Mouse (Mus musculus): Measurements from ENCODE around the gene Acvr1b.

DNA sequence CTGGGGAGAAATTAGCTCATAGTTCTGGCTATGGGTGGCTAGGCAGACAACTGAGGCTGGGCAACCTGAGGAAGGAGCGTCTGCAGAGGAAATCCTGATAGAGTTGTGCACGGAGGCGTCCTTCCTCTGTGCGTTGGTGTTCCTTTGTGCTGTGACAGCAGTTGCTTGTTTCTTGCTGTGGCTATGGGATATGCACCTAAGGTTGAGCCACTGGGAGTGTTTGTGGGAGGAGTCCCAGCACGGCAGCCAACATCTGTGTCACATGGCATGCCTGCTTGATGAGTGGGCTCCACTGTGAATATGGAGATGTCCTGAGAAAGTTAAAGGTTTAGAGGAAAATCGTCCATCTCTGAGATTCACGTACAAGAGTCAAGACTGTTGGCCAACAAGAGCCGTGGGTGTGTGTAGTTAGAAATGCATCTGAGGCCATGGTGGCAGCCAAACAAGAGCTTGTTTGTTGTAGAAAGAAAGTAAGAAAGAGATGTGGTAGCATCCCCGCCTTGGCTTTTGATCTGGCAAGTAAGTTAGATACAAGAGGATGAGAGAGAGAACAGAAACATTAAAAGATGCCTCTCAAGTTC is 76.4 kb downstream of the Acvr1b start:
- no peak for TF ChIP-seq MAX (IDR thresholded peaks at IDR 0.05; ENCODE audit: low read length)
- TF ChIP-seq POLR2A (IDR thresholded peaks at IDR 0.05; ENCODE audit: low read depth, low read length) = no peak
- TF ChIP-seq EP300 (IDR thresholded peaks at IDR 0.05; ENCODE audit: low read length) = no peak
- TF ChIP-seq CTCF (conservative IDR thresholded peaks at IDR 0.05 in 1 of 2, IDR thresholded peaks at IDR 0.05 in 1 of 2; ENCODE audit: low read depth in 2 of 2, low read length in 2 of 2) = no peak
- no peak for TF ChIP-seq GABPA (IDR thresholded peaks at IDR 0.05; ENCODE audit: insufficient replicate concordance, low read depth, low read length)
- TF ChIP-seq ELF1 (IDR thresholded peaks at IDR 0.05; ENCODE audit: low read depth, low read length) = no peak
- no peak for TF ChIP-seq USF2 (conservative IDR thresholded peaks at IDR 0.05; ENCODE audit: low read depth, low read length)
- TF ChIP-seq ETS1 (conservative IDR thresholded peaks at IDR 0.05; ENCODE audit: low read depth, low read length) = no peak
